Mouse (Mus musculus) bone marrow, adult 2 months (tissue): ENCODE measurements at regions not wholly inside any gene's neighbourhood (a gene's known extent, or its start where the extent isn't known, plus 50 kb on each side); places are given as distances from the start of the nearest gene placed in this dataset.

Experiments used
- H3K27ac ChIP-seq: fragments of 200-500 bp; 2 replicates; pipeline ENCODE4 v1.5.1; 2012; ENCODE audit warnings: low read depth, mild to moderate bottlenecking, control low read depth, inconsistent platforms, low read length; ENCODE audit not compliant: control insufficient read depth, poor library complexity, insufficient read depth
- H3K4me1 ChIP-seq: fragments of 200-500 bp; 2 replicates; pipeline ENCODE4 v1.6.1; 2011; ENCODE audit warnings: low read length; ENCODE audit not compliant: control insufficient read depth, insufficient read depth
- H3K4me3 ChIP-seq: fragments of 200-500 bp; replicated peaks from 2 replicates; pipeline ENCODE3; 2011; ENCODE audit warnings: mild to moderate bottlenecking, low read depth, low read length, control low read depth; ENCODE audit not compliant: control insufficient read depth
- CTCF ChIP-seq: fragments of 200-500 bp; IDR thresholded peaks from 2 replicates; pipeline ENCODE4 v1.5.1; 2011; ENCODE audit warnings: low read length, control low read depth; ENCODE audit not compliant: control insufficient read depth, insufficient read depth
- POLR2A ChIP-seq: fragments of 200-500 bp; IDR thresholded peaks from 2 replicates; pipeline ENCODE4 v1.6.1; 2011; ENCODE audit warnings: low read depth, mild to moderate bottlenecking, control low read depth, low read length, borderline replicate concordance; ENCODE audit not compliant: control insufficient read depth
- WGBS: fragments of 180-500 bp; shearing (Covaris S2); methylation state at CpG from one replicate; pipeline ENCODE4 v1.1.7; 2018; 5-methylcytosine and 5-hydroxymethylcytosine counted together

GRCm38 (mm10) chr10:21227764-21228163, 67.0 kb upstream of the Myb start:
- TF ChIP-seq POLR2A (no peak), CTCF (no peak)
- H3K4me3 ChIP-seq = no peak overlapping the region
- 86% methylated on average over 9 of the region's 9 CpGs for WGBS
- peaks cover 5% of the 10 kb centered on the region for H3K4me1 ChIP-seq
- H3K27ac ChIP-seq = no peak overlapping the region

- Histone ChIP-seq H3K4me1 (peaks cover 5% of the 10 kb centered on the region), H3K4me3 (no peak overlapping the region), H3K27ac (no peak overlapping the region)
- 19% methylated on average over 7 of the region's 7 CpGs for WGBS
- TF ChIP-seq POLR2A (no peak), CTCF (no peak)
Observed at GRCm38 (mm10) chr10:21228557-21228956, 67.2 kb upstream of the Hbs1l start.

- 22% methylated on average over 1 of the region's 1 CpGs for WGBS
- H3K4me1 ChIP-seq = peaks cover 2% of the 10 kb centered on the region; the same call in 1 of the 2 replicates
- no peak overlapping the region for H3K4me3 ChIP-seq
- H3K27ac ChIP-seq = no peak overlapping the region; the same call in 1 of the 2 replicates
- no peak for TF ChIP-seq CTCF
- TF ChIP-seq POLR2A = no peak
Observed at GRCm38 (mm10) chr10:21235172-21235571, 60.6 kb upstream of the Hbs1l start.

- H3K4me1 ChIP-seq = peaks cover 2% of the 10 kb centered on the region; the same call in 1 of the 2 replicates
- TF ChIP-seq POLR2A = no peak
- no peak for TF ChIP-seq CTCF
- H3K4me3 ChIP-seq = no peak overlapping the region
- 88% methylated on average over 1 of the region's 1 CpGs for WGBS
- no peak overlapping the region for H3K27ac ChIP-seq
Observed at GRCm38 (mm10) chr10:21237000-21237399, 58.8 kb upstream of the Hbs1l start.

- Histone ChIP-seq H3K4me3 (no peak overlapping the region), H3K4me1 (peaks cover 2% of the 10 kb centered on the region; the same call in 1 of the 2 replicates), H3K27ac (no peak overlapping the region)
- TF ChIP-seq POLR2A = no peak
- 17% methylated on average over 2 of the region's 2 CpGs for WGBS
Observed at GRCm38 (mm10) chr10:21239451-21239850, 56.3 kb upstream of the Hbs1l start.

- WGBS = 24% methylated on average over 6 of the region's 6 CpGs
- Histone ChIP-seq H3K4me3 (no peak overlapping the region), H3K27ac (no peak overlapping the region), H3K4me1 (peaks cover 2% of the 10 kb centered on the region; the same call in 1 of the 2 replicates)
- no peak for TF ChIP-seq CTCF
Observed at GRCm38 (mm10) chr10:21241557-21242222, 54.1 kb upstream of the Hbs1l start.

- H3K4me3 ChIP-seq = no peak overlapping the region
- WGBS = 83% methylated on average over 16 of the region's 16 CpGs
- H3K4me1 ChIP-seq = peaks cover 2% of the 10 kb centered on the region; the same call in 1 of the 2 replicates
- H3K27ac ChIP-seq = no peak overlapping the region
- TF ChIP-seq CTCF (no peak), POLR2A (no peak)
Observed at GRCm38 (mm10) chr10:21242471-21243231, 53.1 kb upstream of the Hbs1l start.

- no peak overlapping the region for H3K4me3 ChIP-seq
- no peak overlapping the region for H3K27ac ChIP-seq
- H3K4me1 ChIP-seq = no peaks in the 10 kb centered on the region; the same call in 1 of the 2 replicates
- WGBS = 72% methylated on average over 4 of the region's 4 CpGs
- TF ChIP-seq CTCF (no peak), POLR2A (no peak)
Observed at GRCm38 (mm10) chr10:21244849-21245453, 50.8 kb upstream of the Hbs1l start.
